Mouse (Mus musculus): ENCODE measurements around the gene Plekhm3. TPM values are rescaled to one million over a fixed set of nuclear protein-coding genes. Genes with fewer than 3 reads are reported as not detected.

Plekhm3 gene
- polyA plus RNA-seq, 1 experiment from 2014 or later: 6.5 TPM

DNA sequence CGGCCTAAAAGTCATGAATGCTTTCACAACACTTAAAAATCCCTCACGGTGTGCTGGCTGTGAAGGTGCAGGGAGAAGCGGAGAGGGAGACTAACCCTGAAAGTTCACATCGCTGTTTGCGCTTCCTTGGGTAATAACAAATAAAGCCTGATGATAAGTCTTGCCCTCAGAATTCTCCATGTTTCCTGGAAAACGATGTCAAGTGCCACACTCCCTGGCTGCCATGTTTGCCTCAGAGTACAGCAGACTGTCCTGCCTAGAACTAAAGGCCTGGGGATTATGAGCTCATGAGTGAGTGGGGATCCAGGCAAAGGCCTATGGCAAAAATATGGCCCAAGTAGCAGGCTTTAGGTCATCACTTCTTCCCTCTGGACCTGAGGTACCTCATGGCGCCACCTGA lies 17.7 kb downstream of the Plekhm3 start:
- DNase-seq (ENCODE audit: low spot score): no peak
- Histone ChIP-seq H3K4me3 (ENCODE audit: low read depth, low read length) (no peak overlapping the region), H3K4me2 (ENCODE audit: low read depth, low read length, severe bottlenecking) (no peak overlapping the region), H3K9ac (ENCODE audit: low read length) (no peak overlapping the region), H3K4me1 (replicated peaks; ENCODE audit: control insufficient read depth, insufficient read depth, low read length) (no peaks in the 10 kb centered on the region), H3K27ac (ENCODE audit: low read depth, low read length) (no peak overlapping the region), H3K9me3 (ENCODE audit: control insufficient read depth, low read length) (no peaks in the 10 kb centered on the region), H3K27me3 (ENCODE audit: control insufficient read depth, insufficient read depth, low read length) (no peaks in the 10 kb centered on the region), H3K36me3 (ENCODE audit: control insufficient read depth, insufficient read depth, low read length) (no peaks in the 10 kb centered on the region)
- 87% methylated on average over 7 of the region's 7 CpGs for WGBS
- no peak for ATAC-seq (replicated peaks; ENCODE audit: low FRiP score)

- Histone ChIP-seq H3K27ac (ENCODE audit: low read depth, low read length) (no peak overlapping the region), H3K9me3 (ENCODE audit: control insufficient read depth, low read length) (no peaks in the 10 kb centered on the region), H3K4me2 (ENCODE audit: low read depth, low read length, severe bottlenecking) (no peak overlapping the region), H3K9ac (ENCODE audit: low read length) (no peak overlapping the region), H3K4me3 (ENCODE audit: low read depth, low read length) (no peak overlapping the region), H3K27me3 (ENCODE audit: control insufficient read depth, insufficient read depth, low read length) (no peaks in the 10 kb centered on the region), H3K36me3 (ENCODE audit: control insufficient read depth, insufficient read depth, low read length) (no peaks in the 10 kb centered on the region), H3K4me1 (replicated peaks; ENCODE audit: control insufficient read depth, insufficient read depth, low read length) (no peaks in the 10 kb centered on the region)
- ATAC-seq (replicated peaks; ENCODE audit: low FRiP score): no peak
- DNase-seq (ENCODE audit: low spot score): no peak
- WGBS: 95% methylated on average over 10 of the region's 10 CpGs
Measured at GRCm38 (mm10) chr1:64937692-64938091, 18.9 kb downstream of the Plekhm3 start.

- H3K9me3 ChIP-seq (ENCODE audit: control insufficient read depth, low read length): no peaks in the 10 kb centered on the region
- no peaks in the 10 kb centered on the region for H3K27me3 ChIP-seq (ENCODE audit: control insufficient read depth, insufficient read depth, low read length)
- WGBS: 93% methylated on average over 1 of the region's 1 CpGs
- no peaks in the 10 kb centered on the region for H3K36me3 ChIP-seq (ENCODE audit: control insufficient read depth, insufficient read depth, low read length)
- DNase-seq (ENCODE audit: low spot score): no peak
- H3K9ac ChIP-seq (ENCODE audit: low read length): no peak overlapping the region
- no peak overlapping the region for H3K4me2 ChIP-seq (ENCODE audit: low read depth, low read length, severe bottlenecking)
- H3K4me3 ChIP-seq (ENCODE audit: low read depth, low read length): no peak overlapping the region
- ATAC-seq (replicated peaks; ENCODE audit: low FRiP score): no peak
- H3K4me1 ChIP-seq (replicated peaks; ENCODE audit: control insufficient read depth, insufficient read depth, low read length): no peaks in the 10 kb centered on the region
- no peak overlapping the region for H3K27ac ChIP-seq (ENCODE audit: low read depth, low read length)
Measured at GRCm38 (mm10) chr1:64932921-64933320, 23.7 kb downstream of the Plekhm3 start.

DNA sequence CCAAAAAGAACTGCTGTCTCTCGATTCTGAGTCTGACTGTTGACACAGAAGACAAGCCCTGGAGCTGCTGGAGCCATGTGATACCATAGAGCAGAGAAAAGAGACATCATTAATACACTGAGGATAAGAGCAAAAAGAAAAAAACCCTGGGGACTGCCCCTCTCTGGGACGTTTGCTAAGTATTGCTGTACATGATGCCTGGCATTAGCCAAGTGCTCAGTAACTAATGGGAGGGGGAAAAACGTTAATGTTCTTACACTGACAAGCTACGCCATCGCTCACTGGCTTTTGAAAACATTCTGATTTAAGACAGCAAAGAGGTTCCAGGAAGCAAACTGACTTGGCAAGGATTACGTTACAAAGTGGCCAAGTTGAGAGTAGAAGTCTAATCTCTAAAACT lies 26.5 kb downstream of the Plekhm3 start:
- no peaks in the 10 kb centered on the region for H3K36me3 ChIP-seq (ENCODE audit: control insufficient read depth, insufficient read depth, low read length)
- no peaks in the 10 kb centered on the region for H3K4me1 ChIP-seq (replicated peaks; ENCODE audit: control insufficient read depth, insufficient read depth, low read length)
- no peak overlapping the region for H3K4me3 ChIP-seq (ENCODE audit: low read depth, low read length)
- 81% methylated on average over 6 of the region's 6 CpGs for WGBS
- H3K9me3 ChIP-seq (ENCODE audit: control insufficient read depth, low read length): no peaks in the 10 kb centered on the region
- no peak overlapping the region for H3K4me2 ChIP-seq (ENCODE audit: low read depth, low read length, severe bottlenecking)
- no peaks in the 10 kb centered on the region for H3K27me3 ChIP-seq (ENCODE audit: control insufficient read depth, insufficient read depth, low read length)
- no peak overlapping the region for H3K27ac ChIP-seq (ENCODE audit: low read depth, low read length)
- no peak for DNase-seq (ENCODE audit: low spot score)
- no peak overlapping the region for H3K9ac ChIP-seq (ENCODE audit: low read length)
- ATAC-seq (replicated peaks; ENCODE audit: low FRiP score): no peak

- DNase-seq (ENCODE audit: low spot score): no peak
- Histone ChIP-seq H3K9ac (ENCODE audit: low read length) (no peak overlapping the region), H3K4me2 (ENCODE audit: low read depth, low read length, severe bottlenecking) (no peak overlapping the region), H3K9me3 (ENCODE audit: control insufficient read depth, low read length) (no peaks in the 10 kb centered on the region), H3K27me3 (ENCODE audit: control insufficient read depth, insufficient read depth, low read length) (no peaks in the 10 kb centered on the region), H3K36me3 (ENCODE audit: control insufficient read depth, insufficient read depth, low read length) (no peaks in the 10 kb centered on the region), H3K27ac (ENCODE audit: low read depth, low read length) (no peak overlapping the region), H3K4me3 (ENCODE audit: low read depth, low read length) (no peak overlapping the region), H3K4me1 (replicated peaks; ENCODE audit: control insufficient read depth, insufficient read depth, low read length) (no peaks in the 10 kb centered on the region)
- ATAC-seq (replicated peaks; ENCODE audit: low FRiP score): no peak
- 84% methylated on average over 4 of the region's 4 CpGs for WGBS
Measured at GRCm38 (mm10) chr1:64929673-64930072, 27.0 kb downstream of the Plekhm3 start.

DNA sequence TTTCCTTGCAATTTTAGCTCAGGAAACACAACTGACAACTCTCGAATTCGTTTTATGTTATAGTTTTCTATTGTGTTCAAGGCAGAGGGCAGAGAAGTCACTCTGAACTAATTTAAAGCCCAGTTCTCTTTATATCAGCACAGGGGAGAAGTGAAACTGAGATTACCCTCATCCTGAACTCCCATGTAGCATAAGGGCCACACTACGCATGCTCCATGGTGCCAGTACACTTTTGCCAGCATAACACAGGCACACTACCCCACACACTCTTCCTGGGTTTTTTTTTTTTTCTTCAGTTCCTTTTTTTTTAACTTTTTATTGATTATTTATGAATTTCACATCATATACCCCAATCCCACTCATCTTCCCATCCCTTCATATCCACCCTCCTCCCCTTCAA lies 28.1 kb downstream of the Plekhm3 start:
- H3K27me3 ChIP-seq (ENCODE audit: control insufficient read depth, insufficient read depth, low read length): no peaks in the 10 kb centered on the region
- no peak overlapping the region for H3K4me2 ChIP-seq (ENCODE audit: low read depth, low read length, severe bottlenecking)
- 96% methylated on average over 3 of the region's 3 CpGs for WGBS
- H3K4me1 ChIP-seq (replicated peaks; ENCODE audit: control insufficient read depth, insufficient read depth, low read length): no peaks in the 10 kb centered on the region; the same call in 1 of the 2 replicates
- H3K36me3 ChIP-seq (ENCODE audit: control insufficient read depth, insufficient read depth, low read length): no peaks in the 10 kb centered on the region
- no peak overlapping the region for H3K4me3 ChIP-seq (ENCODE audit: low read depth, low read length)
- ATAC-seq (replicated peaks; ENCODE audit: low FRiP score) (no peak), DNase-seq (ENCODE audit: low spot score) (no peak)
- H3K9ac ChIP-seq (ENCODE audit: low read length): no peak overlapping the region
- no peaks in the 10 kb centered on the region for H3K9me3 ChIP-seq (ENCODE audit: control insufficient read depth, low read length)
- no peak overlapping the region for H3K27ac ChIP-seq (ENCODE audit: low read depth, low read length)

DNA sequence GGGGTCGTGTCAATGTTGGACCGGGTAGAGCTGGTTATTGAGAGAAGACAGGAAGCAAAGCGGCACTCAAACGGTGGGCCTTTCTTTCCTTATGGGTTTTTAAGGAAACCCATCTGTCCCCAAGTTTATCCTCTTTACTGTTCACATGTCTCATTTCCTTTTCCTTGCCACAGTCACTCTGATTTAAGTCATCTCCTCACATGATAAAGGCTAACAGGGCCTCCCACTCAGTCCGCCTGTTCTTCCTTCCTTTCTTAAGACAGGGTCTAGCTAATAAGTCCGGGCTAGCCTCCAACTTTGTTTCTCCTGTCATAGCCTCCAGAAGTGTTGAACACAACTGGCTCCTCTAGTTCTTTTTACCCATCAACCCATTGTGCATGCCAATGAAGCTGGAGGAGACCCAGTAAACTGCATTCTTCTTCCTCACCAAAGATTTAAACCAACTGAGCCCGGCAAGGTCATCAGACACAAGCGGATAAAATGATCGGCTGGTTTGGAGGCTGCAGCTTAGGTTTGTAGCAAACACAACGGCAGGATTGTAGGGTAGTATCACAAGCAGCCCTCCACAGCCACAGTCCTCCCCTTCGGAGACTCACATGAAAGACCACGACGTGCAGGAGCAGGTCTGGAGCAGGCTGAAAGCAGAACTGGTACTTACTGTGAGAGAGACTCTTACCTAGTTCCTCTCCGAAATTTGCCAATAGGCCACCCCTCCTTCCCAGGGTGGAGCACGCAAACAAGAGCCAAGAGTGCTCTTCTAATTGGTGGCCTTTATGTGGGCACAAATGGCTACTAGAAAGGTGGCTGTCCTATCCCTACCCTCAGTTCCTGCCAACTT lies 29.0 kb downstream of the Plekhm3 start:
- no peaks in the 10 kb centered on the region for H3K36me3 ChIP-seq (ENCODE audit: control insufficient read depth, insufficient read depth, low read length)
- H3K4me2 ChIP-seq (ENCODE audit: low read depth, low read length, severe bottlenecking): no peak overlapping the region
- DNase-seq (ENCODE audit: low spot score) (no peak), ATAC-seq (replicated peaks; ENCODE audit: low FRiP score) (no peak)
- 93% methylated on average over 15 of the region's 15 CpGs for WGBS
- no peaks in the 10 kb centered on the region for H3K27me3 ChIP-seq (ENCODE audit: control insufficient read depth, insufficient read depth, low read length)
- H3K9ac ChIP-seq (ENCODE audit: low read length): no peak overlapping the region
- no peaks in the 10 kb centered on the region for H3K9me3 ChIP-seq (ENCODE audit: control insufficient read depth, low read length)
- no peak overlapping the region for H3K27ac ChIP-seq (ENCODE audit: low read depth, low read length)
- no peak overlapping the region for H3K4me3 ChIP-seq (ENCODE audit: low read depth, low read length)
- H3K4me1 ChIP-seq (replicated peaks; ENCODE audit: control insufficient read depth, insufficient read depth, low read length): no peaks in the 10 kb centered on the region; the same call in 1 of the 2 replicates

- H3K4me3 ChIP-seq (ENCODE audit: low read depth, low read length): no peak overlapping the region
- no peaks in the 10 kb centered on the region for H3K9me3 ChIP-seq (ENCODE audit: control insufficient read depth, low read length)
- no peak overlapping the region for H3K4me2 ChIP-seq (ENCODE audit: low read depth, low read length, severe bottlenecking)
- DNase-seq (ENCODE audit: low spot score) (no peak), ATAC-seq (replicated peaks; ENCODE audit: low FRiP score) (no peak)
- H3K36me3 ChIP-seq (ENCODE audit: control insufficient read depth, insufficient read depth, low read length): no peaks in the 10 kb centered on the region
- H3K27ac ChIP-seq (ENCODE audit: low read depth, low read length): no peak overlapping the region
- H3K4me1 ChIP-seq (replicated peaks; ENCODE audit: control insufficient read depth, insufficient read depth, low read length): no peaks in the 10 kb centered on the region; the same call in 1 of the 2 replicates
- H3K27me3 ChIP-seq (ENCODE audit: control insufficient read depth, insufficient read depth, low read length): 0 out of 2 replicates have a peak, but pooled peaks cover 2% of the 10 kb centered on the region
- H3K9ac ChIP-seq (ENCODE audit: low read length): no peak overlapping the region
- WGBS: 82% methylated on average over 3 of the region's 3 CpGs
Measured at GRCm38 (mm10) chr1:64925594-64925993, 31.0 kb downstream of the Plekhm3 start.

DNA sequence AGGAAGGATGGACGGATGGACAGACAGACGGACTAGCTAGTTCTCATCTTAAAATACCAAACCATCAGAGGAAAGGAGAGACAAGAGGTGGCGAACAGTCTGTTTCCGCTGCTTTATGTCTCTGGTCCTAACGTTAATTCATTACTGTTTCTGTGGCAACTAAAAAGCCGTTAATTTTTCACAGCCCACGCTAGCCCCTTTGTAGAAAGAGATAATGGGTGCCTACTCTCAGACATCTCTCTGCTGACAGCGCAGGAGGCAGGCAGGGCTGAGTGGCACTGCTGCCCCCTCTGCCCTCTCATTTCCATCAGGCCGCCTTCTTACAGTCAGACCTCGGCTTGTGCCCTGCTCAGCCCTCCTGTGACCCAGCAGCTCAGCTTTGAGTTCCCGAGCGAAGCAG lies 32.3 kb downstream of the Plekhm3 start:
- Histone ChIP-seq H3K4me2 (ENCODE audit: low read depth, low read length, severe bottlenecking) (no peak overlapping the region), H3K4me3 (ENCODE audit: low read depth, low read length) (no peak overlapping the region), H3K9me3 (ENCODE audit: control insufficient read depth, low read length) (no peaks in the 10 kb centered on the region), H3K4me1 (replicated peaks; ENCODE audit: control insufficient read depth, insufficient read depth, low read length) (no peaks in the 10 kb centered on the region; the same call in 1 of the 2 replicates), H3K27me3 (ENCODE audit: control insufficient read depth, insufficient read depth, low read length) (peaks cover 5% of the 10 kb centered on the region; the same call in 1 of the 2 replicates), H3K9ac (ENCODE audit: low read length) (no peak overlapping the region), H3K36me3 (ENCODE audit: control insufficient read depth, insufficient read depth, low read length) (no peaks in the 10 kb centered on the region), H3K27ac (ENCODE audit: low read depth, low read length) (no peak overlapping the region)
- DNase-seq (ENCODE audit: low spot score) (no peak), ATAC-seq (replicated peaks; ENCODE audit: low FRiP score) (no peak)
- WGBS: 78% methylated on average over 12 of the region's 12 CpGs

All from forebrain, embryonic 11.5 days (tissue).